Mouse (Mus musculus) cerebellum, adult 2 months (tissue): ENCODE measurements around the gene Atxn7l1.

Experiments
- CTCF ChIP-seq: fragments of 200-500 bp; IDR thresholded peaks from 2 replicates; pipeline ENCODE4 v1.5.1; 2011; ENCODE audit warnings: low read depth, mild to moderate bottlenecking, control low read depth, low read length, moderate library complexity, borderline replicate concordance; ENCODE audit not compliant: insufficient read depth
- POLR2A ChIP-seq: fragments of 200-500 bp; IDR thresholded peaks from 2 replicates; pipeline ENCODE4 v1.6.1; 2011; ENCODE audit warnings: low read length, control low read depth, borderline replicate concordance; ENCODE audit not compliant: insufficient read depth

GRCm38 (mm10) chr12:33235771-33236323 is 88.4 kb downstream of the Atxn7l1 start:
- TF ChIP-seq POLR2A (no peak), CTCF (no peak)
